Mouse (Mus musculus) brain, embryonic 14.5 days (tissue): Measurements from ENCODE around the gene Hs6st1. TPM values are rescaled to one million over a fixed set of nuclear protein-coding genes. Genes with fewer than 3 reads are reported as not detected.
A peak's percentile ranks its signal among the peaks of the same experiment; 100 is the strongest.
"Not testable (repeated sequence)": the region's sequence is repeated elsewhere in the genome, so short reads cannot be mapped to it uniquely, and the experiment has no call there.

ENCODE experiments used
- DNase-seq: peaks from one replicate; pipeline ENCODE4 v3.0.0-alpha.2; 2011; ENCODE audit warnings: low read depth
- CTCF ChIP-seq: fragments of 200-500 bp; IDR thresholded peaks from 2 replicates; pipeline ENCODE4 v1.5.1; 2012; ENCODE audit warnings: inconsistent platforms, mild to moderate bottlenecking, moderate library complexity, borderline replicate concordance; ENCODE audit not compliant: insufficient read depth, insufficient read length; ENCODE audit errors: extremely low read depth
- POLR2A ChIP-seq: fragments of 200-500 bp; IDR thresholded peaks from 2 replicates; pipeline ENCODE4 v1.6.1; 2012; ENCODE audit warnings: mild to moderate bottlenecking, inconsistent platforms, borderline replicate concordance; ENCODE audit not compliant: poor library complexity, insufficient read depth, insufficient read length, severe bottlenecking; ENCODE audit errors: extremely low read depth
- polyA plus RNA-seq: library from polyadenylated mRNA; depleted of rRNA; stranded (reverse); fragments of >200 nt; gene quantifications from 2 replicates; pipeline ENCODE4 v1.2.3, GENCODE M21; 2012; rRNA removed

The Hs6st1 gene
- polyA plus RNA-seq, result 94.1 and 123 TPM in 2 replicates

GRCm38 (mm10) chr1:36068076-36068475 is at the start of gene Hs6st1:
Gene Hs6st1 (plus strand): TSS chr1:36068400.
- peak; percentile 83 for TF ChIP-seq POLR2A
- TF ChIP-seq CTCF, result no peak
- peak; percentile 98 for DNase-seq

- TF ChIP-seq POLR2A, result no peak
- TF ChIP-seq CTCF, result no peak
- no peak for DNase-seq
Measured at GRCm38 (mm10) chr1:36018617-36019016, 49.6 kb upstream of the Hs6st1 start.

- no peak for TF ChIP-seq CTCF
- TF ChIP-seq POLR2A, result no peak
Measured at GRCm38 (mm10) chr1:36019161-36019560, 49.0 kb upstream of the Hs6st1 start.

GRCm38 (mm10) chr1:36020315-36020714 is 47.9 kb upstream of the Hs6st1 start:
- TF ChIP-seq CTCF, result no peak
- no peak for TF ChIP-seq POLR2A
- no peak for DNase-seq

More at GRCm38 (mm10) chr1:36019161-36019560, 49.0 kb upstream of the Hs6st1 start:
- no peak for DNase-seq

- TF ChIP-seq POLR2A, result no peak
- TF ChIP-seq CTCF, result no peak
- peak; percentile 66 for DNase-seq
Measured at GRCm38 (mm10) chr1:36030421-36030821, 37.8 kb upstream of the Hs6st1 start.

GRCm38 (mm10) chr1:36038769-36039168 is 29.4 kb upstream of the Hs6st1 start:
- no peak for DNase-seq
- TF ChIP-seq CTCF, result no peak

- TF ChIP-seq CTCF (no peak), POLR2A (no peak)
- DNase-seq, result no peak
Measured at GRCm38 (mm10) chr1:36042072-36042471, 26.1 kb upstream of the Hs6st1 start.

- DNase-seq, result not testable (repeated sequence)
Measured at GRCm38 (mm10) chr1:36043793-36044192, 24.4 kb upstream of the Hs6st1 start.

- no peak for DNase-seq
- TF ChIP-seq CTCF, result no peak
- no peak for TF ChIP-seq POLR2A
Measured at GRCm38 (mm10) chr1:36044288-36044687, 23.9 kb upstream of the Hs6st1 start.

- DNase-seq, result no peak
- TF ChIP-seq POLR2A (no peak), CTCF (no peak)
Measured at GRCm38 (mm10) chr1:36052672-36053071, 15.5 kb upstream of the Hs6st1 start.

- TF ChIP-seq POLR2A (no peak), CTCF (no peak)
- no peak for DNase-seq
Measured at GRCm38 (mm10) chr1:36053566-36053965, 14.6 kb upstream of the Hs6st1 start.

GRCm38 (mm10) chr1:36054182-36054966 is 13.8 kb upstream of the Hs6st1 start:
- no peak for DNase-seq
- TF ChIP-seq CTCF (no peak), POLR2A (no peak)
